Mouse (Mus musculus) layer of hippocampus, adult 9-11 months (tissue): ENCODE results near the gene Dsn1.
A peak's percentile ranks its signal among the peaks of the same experiment; 100 is the strongest.

Source experiments
- DNase-seq: peaks from one replicate; pipeline ENCODE4 v3.0.0; 2022

The Dsn1 gene

DNA sequence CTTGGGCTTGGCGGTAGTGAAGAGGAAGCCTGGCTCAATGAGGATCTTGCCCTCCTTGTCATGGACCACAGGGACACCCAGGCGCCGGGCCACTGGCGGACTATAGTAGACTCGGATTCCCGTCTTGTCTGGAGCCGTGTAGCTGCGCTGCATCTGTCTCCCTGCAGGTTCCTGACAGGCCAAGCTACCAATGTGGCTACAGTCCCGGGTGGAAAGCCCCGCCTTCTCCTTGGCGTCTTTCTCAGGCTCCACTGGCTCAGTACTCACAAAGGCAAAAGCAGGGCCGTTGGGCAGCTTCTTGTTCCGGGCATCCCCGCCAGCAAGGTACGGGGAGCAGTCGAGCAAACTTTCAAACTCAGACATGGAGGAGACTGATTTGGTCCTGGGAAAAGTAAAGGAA lies 14.2 kb upstream of the Dsn1 start:
- DNase-seq, result no peak

DNA sequence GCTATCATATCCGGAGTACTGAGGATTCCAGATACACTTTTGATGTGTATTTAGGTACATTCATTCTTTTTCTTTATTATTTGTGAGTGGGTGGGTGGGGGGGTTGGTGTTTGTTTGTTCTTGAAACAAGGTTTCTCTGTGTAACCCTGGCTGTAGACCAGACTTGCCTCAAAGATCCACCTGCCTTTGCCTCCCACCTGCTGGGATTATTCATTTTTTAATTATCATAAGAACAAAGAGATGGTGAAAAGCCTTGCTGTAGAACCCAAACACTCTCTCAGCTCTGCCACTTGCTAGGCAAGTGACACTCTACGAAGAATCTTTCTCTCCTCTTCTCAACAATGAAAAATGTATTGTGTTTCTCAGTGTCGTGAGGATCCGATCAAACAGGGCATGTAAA lies 12.3 kb upstream of the Dsn1 start:
- no peak for DNase-seq

DNA sequence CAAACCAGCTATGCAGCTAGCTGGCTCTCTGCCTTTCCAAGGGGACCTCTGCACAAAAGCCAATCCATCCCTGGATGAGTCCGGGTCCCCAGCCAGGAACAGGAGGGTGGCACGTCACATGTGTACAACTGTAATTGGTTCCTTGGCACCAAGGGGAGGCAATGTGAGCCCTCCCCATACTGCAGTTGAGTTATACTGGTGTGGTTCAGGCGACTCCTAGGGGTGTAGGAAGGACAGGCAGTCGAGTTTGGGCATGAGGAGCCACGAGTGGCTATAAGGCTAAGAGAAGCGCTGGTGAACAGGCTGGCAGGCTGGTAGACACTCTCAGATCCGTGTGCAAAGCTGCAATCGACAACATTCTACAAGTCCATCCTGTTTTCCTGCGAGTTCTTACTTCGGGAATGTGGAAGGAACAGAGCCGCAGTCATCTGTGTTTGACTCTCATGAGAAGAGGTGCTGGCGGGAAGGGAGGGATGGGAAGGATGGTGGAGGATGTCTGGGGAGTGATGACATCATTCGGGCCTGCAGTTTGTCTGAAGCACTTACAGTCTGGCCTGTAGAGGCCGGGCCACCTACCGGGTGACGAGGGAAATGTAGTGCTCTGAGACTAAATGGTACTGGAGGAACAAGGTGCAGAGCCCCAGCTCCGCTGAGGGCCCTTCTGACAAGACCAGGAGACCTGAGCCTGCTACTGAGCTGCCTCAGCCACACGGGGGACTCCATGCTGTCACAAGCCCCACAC lies 9.7 kb upstream of the Dsn1 start:
- no peak for DNase-seq

DNA sequence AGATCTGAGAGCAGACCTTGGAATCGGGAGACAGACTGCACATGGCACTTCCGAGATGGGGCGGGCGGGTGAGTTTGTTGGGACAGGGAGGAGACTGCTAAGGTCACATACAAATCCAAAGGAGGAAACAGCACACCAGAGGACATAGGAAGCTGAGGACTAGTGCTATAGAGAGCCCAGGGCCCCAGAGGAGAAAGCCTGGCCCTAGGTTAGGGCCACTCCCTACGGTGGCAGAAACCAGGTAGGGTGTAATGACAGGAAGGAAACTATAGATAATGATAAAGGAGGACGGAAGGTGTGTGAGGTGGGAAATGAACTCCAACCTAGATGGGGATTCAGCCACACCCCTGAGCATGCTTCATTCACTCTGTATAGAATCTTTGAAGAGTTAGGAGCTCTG lies 5.4 kb upstream of the Dsn1 start:
- DNase-seq, result no peak

DNA sequence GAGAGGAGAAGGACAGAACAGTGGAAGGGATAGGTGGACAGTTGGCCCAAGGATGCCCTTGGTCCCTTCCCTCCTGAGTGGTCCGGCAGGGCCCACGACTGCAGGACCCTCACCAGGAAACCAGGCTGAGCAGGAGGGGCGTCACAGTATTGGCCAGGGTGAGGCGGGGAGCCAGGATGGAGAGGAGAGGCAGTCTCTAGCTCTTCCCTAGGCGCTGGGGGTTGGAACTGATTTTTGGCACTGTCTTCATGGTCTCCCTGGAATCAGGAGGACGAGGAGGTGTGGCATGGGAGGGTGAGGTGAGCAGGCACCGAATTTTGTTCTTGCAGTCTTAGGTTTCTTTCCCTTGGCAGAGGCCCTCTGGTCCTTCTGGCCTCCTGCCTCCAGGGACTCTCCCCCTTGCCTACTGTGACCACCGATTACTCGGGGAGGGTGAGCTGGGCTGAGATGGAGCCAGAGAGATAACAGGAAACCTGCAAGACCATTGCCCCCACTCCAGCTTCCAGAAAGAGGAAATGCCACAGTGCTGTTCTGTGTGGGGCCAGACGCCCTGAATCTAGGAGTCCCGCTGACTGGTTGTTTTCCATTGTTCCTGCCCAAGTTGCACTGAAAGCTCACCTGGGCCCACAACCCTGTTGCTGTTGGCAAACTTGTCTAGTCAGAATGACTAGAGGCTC lies 3.8 kb upstream of the Dsn1 start:
- DNase-seq, result no peak

DNA sequence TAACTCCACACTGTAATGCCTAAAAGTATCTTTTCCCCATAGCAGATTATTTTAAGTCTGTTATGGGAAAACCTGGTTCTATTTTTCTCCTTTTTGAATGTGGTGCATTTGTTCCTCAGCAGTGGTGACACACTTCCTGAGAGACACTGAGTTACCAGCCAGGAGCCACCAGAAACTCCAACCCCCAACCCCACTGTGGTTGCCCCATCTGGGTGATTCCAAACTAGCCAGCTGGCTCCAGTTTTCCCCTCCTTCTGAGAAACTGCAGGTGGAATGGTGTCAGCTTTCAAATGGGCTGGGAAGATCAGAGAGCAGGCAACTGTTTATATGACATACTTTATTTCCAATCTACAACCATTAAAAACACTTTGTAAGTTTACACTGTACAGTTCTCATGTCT lies 3.2 kb upstream of the Dsn1 start:
- DNase-seq, result no peak

DNA sequence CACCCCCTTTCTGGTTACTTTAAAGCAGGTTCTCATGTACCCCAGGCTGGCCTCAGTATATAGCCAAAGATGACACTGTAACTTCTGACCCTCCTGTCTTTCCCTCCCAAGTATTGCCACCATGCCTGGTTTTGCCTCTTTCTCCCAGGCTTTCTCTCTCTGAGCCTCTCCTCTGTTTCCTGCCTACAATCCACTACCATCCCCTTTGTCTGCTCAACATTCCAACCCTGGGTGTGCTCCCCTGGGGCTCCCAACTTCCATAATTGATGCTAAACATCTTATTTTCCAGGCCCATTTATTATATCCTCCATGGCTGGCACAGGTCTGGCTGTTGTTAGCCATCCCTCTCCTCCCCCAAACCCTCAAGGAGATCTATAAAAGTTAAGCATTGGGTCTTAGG lies 1.6 kb upstream of the Dsn1 start:
- DNase-seq, result no peak

DNA sequence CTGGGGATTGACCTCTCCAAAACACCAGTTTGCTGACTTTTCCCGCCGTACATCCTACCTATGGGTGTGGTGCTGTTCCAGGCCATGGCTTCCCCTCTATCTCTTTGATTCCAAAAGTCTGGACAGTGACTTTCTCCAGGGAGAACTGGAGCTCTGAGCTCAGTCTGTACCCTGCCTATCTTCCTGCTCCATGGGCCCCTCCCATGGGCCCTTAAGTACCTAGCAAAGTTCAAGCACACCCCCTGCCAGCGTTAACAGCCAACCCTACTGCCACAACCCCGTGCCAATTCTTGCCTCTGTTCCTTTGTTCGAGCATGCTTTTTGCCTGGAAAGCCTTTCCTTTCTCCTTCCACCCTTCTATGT lies 261 bp upstream of the Dsn1 start:
- no peak for DNase-seq

DNA sequence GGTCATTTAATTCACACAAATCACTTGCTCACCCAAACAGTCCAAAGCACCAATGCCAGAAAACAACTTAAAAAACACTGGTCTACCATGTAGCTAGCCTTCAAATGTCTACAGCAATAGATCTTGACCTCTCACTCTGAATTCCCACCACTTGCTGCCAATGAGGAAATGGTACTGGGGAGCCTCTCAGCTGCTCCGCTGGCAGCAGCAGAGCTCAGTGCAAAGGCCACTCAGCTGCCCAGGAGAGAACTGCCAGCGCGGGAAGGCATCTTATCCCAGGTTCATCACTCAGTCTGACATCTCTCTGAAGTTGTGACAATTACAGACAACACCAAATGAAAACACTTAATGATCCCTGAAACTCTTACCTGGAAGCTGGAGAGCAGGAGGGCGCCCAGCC lies 4.6 kb downstream of the Dsn1 start:
- no peak for DNase-seq

DNA sequence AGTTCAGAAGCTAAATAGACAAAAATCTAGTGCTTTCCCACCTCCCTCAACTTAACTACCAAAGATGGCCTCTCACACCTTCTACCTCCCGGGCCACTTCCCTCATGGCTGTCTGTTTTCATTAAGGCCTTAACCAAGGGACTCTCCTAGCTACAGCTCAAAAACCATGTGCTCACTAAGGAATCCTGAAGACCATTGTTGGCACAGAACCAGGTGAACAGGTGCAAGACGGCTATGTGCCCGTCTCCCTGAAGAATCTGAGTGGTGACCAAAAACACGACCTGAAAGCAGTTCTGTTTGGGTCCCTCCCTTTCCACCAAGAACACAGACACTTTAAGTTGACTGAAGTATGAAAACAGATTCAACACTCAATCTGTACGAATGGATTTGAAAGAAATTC lies 8.7 kb downstream of the Dsn1 start:
- DNase-seq, result no peak

DNA sequence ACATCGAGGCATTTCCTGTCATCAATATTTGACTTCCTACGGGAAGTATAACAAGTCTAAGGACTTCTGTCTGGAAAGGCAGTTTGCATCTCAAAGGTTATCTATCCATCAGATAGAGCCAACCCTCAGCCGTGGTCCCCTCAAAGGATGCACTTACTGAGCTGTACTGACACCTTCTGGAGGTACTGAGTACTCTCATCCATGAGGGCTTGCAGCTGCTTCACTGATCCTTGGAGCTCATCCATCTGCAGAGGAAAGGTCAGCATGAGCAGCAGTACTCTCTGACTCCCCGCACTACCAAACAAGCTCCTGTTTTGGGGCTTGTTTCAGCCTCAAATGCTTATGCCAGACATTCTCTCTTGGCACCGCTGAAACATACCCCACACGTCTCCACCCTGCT lies 10.4 kb downstream of the Dsn1 start:
- DNase-seq, result no peak

DNA sequence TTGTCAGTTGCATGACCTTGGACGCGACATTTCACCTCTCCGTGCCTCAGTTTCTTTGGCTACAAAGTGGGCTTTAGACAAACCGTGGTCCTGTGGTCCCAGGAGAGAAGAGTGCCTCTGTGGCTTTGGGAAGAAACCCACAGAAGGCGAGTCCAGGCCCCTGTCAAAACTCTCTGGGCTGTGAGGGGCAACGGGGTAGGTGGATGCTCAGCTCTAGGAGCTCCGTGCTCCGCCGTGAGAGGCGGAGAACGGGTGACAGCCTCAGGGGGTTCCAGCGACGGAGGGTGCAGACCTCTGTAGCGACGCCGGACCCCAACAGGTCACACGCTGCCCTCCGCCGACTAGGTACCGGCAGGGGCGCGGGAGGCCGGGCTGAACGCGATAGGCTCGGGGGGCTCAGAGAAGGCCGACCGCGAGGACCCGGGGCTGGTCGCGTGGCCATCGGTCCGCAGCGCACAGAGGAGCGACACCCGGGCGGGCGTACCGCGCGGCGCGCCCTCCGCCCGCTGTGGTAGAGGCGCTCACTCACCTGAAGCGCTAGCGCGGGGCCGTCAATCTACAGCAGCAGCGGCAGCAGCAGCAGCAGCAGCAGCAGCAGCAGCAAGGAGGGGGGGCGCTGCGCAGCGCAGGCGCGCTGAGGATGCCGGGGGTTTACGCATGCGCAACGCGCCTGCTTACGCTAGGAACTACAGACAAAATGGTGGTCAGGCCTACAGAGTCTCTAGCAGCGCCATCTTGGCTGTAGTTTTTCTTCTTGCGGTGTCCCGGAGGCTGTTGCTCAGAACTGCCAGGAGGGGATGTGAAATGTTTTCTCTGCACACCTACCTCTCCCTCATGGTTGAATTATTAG lies 15.3 kb downstream of the Dsn1 start, which contains the start of gene Ndrg3:
Gene Ndrg3, minus strand, starts transcription at position 587 of the 850 bp plus-strand sequence.
- peak; percentile 98 for DNase-seq

DNA sequence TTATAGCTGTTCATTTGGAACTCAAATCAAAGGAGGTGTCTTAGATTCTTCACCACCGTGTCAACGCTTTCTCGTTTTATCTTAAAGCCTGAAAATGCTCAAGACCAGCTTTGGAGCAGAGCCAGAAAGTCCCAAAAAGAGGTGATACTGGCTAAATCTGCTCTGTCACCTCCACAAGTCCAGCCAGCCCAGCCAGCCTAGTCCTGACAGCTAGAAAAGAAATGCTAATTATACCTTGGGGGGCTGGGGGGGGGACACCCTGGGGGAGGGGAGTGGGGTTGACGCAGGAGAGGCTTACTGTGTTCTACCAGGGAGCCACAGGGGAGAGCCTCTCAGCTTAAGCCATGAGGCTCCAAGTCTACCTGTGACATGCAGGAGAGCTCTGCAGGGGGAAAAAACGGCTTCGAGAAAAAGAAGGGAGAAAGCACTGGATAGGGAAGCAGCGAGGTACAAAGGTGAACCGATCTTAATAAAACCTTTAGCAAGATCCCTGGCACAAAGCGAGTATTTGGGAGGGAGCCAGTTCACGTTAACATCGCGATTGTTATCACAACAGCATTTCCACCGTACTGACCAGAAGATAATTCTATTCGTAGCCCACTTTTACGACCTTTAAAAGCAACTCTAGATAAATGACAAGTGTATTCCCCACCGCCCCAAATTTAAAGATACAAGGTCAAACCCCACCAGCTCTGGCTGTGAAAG lies 16.1 kb downstream of the Dsn1 start:
- DNase-seq, result no peak

DNA sequence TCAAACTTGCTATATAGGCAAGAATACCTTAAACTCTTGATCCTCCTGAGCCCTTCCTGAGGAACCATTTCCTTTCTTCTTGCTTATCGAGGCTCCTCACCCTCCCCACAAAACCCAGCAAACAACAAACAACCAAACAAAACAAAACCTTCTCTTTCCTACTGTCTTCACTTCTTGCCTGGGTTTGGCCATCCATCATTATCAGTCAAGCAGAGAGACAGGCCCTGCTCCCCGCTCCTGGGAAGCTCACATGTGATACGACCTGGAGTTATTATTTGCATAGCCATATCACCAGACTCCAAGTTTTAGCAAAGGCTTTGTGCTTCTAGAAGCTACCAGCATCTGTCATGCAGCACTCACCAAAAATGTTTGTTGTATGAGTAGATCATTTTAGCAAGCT lies 19.6 kb downstream of the Dsn1 start:
- no peak for DNase-seq

DNA sequence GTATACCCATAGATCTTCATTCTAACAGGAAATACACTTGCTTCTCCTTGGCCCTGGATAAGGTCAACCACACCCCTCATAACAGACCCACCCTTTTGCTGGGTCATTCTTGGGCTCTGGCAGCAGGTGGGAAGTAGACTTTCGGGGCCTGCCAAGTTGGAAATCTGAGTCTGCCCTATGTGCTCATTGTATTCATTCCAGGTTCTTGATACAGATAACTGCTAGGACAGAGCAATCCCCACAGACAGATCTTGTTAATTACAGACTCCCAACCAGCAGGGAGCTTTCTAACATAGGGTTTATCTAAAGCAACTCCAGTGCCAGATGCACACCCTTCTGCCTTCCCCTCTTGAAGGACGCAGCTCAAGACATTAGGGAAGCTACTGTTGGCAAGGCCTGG lies 24.1 kb downstream of the Dsn1 start:
- peak; percentile 55 for DNase-seq

DNA sequence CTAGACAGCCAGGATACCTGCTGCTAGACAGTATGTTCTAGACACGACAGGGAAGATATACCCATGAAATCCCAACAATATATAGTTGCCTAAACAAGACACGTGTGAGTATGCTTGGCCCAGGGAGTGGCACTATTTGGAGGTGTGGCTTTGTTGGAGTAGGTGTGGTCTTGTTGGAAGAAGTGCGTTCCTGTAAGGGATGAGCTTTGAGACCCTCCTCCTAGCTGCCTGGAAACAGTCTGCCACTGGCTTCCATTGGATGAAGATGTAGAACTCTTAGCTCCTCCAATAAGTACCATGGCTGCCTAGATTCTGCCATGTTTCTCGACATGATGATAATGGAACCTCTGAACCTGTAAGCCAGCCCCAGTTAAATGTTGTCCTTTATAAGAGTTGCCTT lies 25.7 kb downstream of the Dsn1 start:
- DNase-seq, result no peak

DNA sequence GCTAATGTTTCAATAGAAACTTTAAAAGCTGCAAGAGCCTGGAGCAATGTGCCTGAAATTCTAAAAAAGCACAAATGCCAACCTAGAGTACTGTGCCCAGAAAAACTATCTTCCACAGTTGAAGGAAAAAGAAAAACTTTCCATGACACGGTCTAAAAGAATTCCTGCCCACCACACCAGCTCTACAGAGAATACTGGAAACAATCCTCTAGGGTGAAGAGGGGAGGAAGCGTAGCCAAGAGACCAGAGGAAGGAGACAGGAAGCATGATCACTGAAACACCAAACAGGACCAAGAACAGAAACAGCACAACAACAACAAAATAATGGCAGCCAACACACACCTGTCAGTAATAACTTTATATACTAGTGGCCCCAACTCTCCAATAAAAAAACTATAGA lies 26.9 kb downstream of the Dsn1 start:
- no peak for DNase-seq

DNA sequence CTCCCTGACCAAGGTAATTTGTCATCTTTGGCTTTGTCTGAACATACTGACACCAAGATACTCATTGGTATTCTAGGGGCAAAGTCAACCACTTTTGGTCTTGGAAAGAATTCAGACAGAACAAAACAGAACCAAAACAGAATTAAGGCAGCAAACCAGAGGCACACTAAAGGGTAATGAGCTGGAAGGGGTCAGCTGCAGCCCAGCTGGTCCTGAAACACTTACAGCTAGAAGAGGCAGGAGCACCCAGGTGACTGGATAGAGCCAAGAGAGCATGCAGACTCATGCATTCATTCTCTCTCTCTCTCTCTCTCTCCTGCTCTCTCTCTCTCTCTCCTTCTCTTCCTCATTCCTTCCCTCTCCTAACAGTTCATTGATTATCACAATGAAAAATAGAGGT lies 30.2 kb downstream of the Dsn1 start:
- no peak for DNase-seq

DNA sequence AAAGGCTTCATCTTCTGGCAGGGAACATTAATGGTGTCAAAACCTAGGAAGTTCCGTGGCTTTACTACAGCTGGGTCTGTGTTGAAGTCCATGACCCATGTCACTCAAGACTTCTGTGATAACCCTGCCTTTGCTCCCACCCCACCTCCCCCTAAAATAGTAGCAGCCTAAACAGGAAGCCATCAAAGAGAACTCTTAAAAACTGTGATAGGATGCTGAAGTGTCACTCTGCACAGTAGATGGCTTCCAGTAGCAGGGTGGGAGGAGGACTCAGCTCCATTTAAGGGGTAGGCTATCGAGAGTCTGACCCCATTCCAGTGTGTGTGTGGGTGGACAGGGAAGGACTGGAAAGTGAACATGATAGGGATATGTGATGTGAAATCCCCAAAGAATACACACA lies 32.0 kb downstream of the Dsn1 start:
- no peak for DNase-seq

DNA sequence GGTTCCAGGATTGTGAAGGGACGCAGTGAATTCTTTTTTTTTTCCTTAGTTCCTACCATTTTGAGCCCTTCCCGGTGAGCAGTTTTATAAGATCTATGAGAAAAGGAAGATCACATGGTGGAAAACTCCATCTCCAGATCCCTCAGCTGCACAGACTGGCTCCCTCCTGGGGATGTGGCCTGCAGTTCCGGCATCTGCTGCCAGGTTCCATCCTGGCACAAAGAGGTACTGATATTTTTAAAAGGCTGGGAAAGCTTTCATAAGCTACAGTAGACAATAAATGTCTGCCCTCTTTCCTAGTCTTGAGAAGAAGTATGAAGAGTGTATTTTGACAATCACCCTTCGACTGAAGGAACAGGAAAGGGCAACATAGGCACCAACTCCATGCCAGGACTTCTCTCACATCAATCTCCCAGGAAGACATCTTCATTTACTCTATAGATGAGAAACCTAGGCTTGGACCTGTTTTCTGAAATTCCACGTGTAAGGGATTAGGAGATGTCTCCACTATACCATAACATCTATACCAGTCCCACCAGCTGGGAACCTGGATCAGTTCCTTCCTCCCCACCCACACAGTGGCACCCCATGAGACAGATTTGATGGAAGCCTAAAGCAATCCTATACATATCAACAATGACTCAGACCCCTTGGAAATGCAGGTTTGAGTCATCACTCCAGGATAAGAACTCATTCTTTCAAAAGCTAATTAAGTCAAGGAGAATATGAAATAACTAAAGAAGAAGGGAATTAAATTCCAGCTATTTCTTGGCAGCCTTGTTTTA lies 33.4 kb downstream of the Dsn1 start:
- peak; percentile 59 for DNase-seq

DNA sequence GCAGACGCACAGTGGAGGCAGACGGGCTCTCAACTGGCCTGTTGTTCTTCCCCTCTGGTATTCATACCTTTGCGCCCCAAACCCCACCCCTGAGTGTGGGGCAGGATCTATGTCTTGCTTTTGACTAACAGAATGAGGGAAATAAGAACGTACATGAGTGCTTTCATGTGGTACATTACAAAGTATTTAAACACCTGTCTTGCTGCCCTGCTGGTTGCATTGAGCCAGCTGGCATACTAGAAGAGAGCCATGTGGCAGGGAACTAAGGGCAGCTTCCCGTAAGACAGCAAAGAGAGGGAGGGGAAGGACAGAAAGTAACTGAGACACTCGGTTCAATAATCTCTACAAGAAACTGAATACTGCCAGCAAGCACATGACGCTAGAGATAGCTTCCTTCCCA lies 36.7 kb downstream of the Dsn1 start:
- DNase-seq, result no peak

DNA sequence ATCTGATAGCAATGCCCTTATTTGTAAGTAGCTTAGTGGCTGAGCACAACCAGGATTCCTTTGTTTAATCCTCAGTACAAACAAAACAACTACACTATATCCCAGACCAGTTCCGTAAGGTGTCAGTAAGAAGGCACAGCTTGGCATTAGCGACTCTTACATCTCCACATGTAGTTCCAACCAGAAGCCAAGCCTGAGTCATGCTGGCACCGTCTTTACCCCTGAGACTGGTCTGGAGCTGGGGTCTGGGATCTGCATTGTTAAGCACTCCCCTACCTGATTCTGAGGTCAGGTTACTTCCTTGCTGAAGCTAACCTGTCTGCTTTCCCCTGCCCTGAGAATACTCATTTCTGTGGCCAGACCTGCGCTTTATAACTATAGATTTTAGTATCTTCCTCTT lies 38.5 kb downstream of the Dsn1 start:
- no peak for DNase-seq

DNA sequence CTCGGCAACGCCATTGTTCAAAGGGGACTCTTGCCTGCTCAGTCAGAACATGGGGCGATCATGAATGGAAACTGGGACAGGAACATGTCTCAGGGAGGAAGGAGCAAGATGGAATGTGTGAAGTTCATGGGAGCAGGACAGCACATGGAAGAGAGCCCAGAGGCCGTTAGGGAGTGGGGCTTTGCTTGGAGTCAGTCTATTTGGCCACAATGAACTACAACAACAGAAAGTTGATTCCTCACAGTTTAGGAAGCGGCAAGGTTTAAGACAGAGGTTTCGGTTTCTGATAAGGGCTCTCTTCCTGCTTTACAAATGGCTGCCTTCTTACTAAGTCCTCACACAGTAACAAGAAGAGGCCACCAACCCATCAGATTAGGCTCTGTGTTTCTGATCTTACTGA lies 39.6 kb downstream of the Dsn1 start:
- DNase-seq, result no peak
